Mouse (Mus musculus) leukemia stem cell, adult 10-12 weeks (primary cell): ENCODE measurements around the gene Dapl1. TPM values are rescaled to one million over a fixed set of nuclear protein-coding genes. Genes with fewer than 3 reads are reported as not detected.

Experiments
- polyA plus RNA-seq: library from polyadenylated mRNA; stranded (reverse); fragments of >175 nt; gene quantifications from 2 replicates; pipeline ENCODE4 v1.2.3, GENCODE M21; 2012; ENCODE audit warnings: low replicate concordance

The Dapl1 gene
- polyA plus RNA-seq, result 0.36 and 0.83 TPM in 2 replicates

DNA sequence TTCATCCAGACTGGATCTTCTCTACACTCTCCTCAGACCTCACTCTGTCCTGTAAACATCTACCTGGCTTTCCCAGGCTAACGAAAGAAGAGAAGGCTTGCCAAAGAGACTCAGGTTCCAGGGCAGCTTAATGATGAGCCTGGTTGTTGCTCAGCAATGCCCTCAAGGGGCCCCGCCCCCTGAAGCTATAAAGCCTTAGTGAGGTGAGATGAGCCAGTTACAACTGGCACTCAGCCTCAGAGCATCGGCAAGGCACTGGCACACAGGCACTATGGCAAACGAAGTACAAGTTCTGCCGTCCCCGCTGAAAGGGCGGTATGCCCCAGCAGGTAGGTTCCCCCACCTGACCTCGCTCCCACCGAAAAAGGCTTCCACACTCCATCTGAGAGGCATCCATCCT lies at the start of gene Dapl1:
TSS of gene Dapl1 (plus strand) at position 216 of the 400 bp plus-strand sequence.

Other genes starting within 250 kb of the Dapl1 start
- 0.23 and 0.66 TPM in 2 replicates for gene Tanc1, start 127.4 kb downstream of the Dapl1 start, polyA plus RNA-seq